Comparison of ENCODE assay signal across 9 mouse cellular contexts in genomic region chr8:107133881-107134280, GRCm38 (mm10). TPM values are rescaled to one million over a fixed set of nuclear protein-coding genes. Genes with fewer than 3 reads are reported as not detected.
DNase-seq lines count a peak whose midpoint lies in the region; ATAC-seq and TF ChIP-seq lines count a peak whose summit lies in the region.
"Had no signal": no experiment of that assay in that cellular context is flagged by ENCODE, and none has a peak within 500 bp of the region (broad histone marks: within the 10 kb centered on the region; RNA-seq: fewer than 3 reads in every experiment).

No protein-coding gene starts in this region.

- H3K27ac ChIP-seq in heart, embryonic 13.5 days (replicated peaks), result peak overlapping the region; percentile 78
- peak overlapping the region; percentile 81 for H3K27ac ChIP-seq in ES-Bruce4 (ENCODE audit: insufficient read depth, low read length)
- H3K27ac ChIP-seq in brown adipose tissue, adult 24 weeks (replicated peaks; ENCODE audit: low read depth, low read length), result peak overlapping the region; percentile 37
- H3K27ac ChIP-seq: hindbrain, embryonic 12.5 days had no signal

- no peaks in the 10 kb centered on the region for H3K9me3 ChIP-seq in heart, embryonic 13.5 days
- H3K9me3 ChIP-seq in ES-Bruce4 (replicated peaks; ENCODE audit: control insufficient read depth, insufficient read depth, low read length, poor library complexity, severe bottlenecking), result no peaks in the 10 kb centered on the region
- H3K9me3 ChIP-seq: hindbrain, embryonic 12.5 days had no signal

- H3K4me1 ChIP-seq in heart, embryonic 13.5 days, result peaks cover 38% of the 10 kb centered on the region
- H3K4me1 ChIP-seq in ES-Bruce4 (ENCODE audit: control insufficient read depth, insufficient read depth, low read length), result peaks cover 3% of the 10 kb centered on the region
- peaks cover 30% of the 10 kb centered on the region for H3K4me1 ChIP-seq in brown adipose tissue, adult 24 weeks (ENCODE audit: control insufficient read depth, insufficient read depth, insufficient read length, low read length)

- no peak for TF ChIP-seq CTCF in ES-Bruce4 (IDR thresholded peaks at IDR 0.05; ENCODE audit: low read depth, low read length)

- H3K9ac ChIP-seq in heart, embryonic 13.5 days, result peak overlapping the region; percentile 68
- peak overlapping the region; percentile 75 for H3K9ac ChIP-seq in ES-Bruce4 (ENCODE audit: low read depth, poor library complexity, severe bottlenecking)
- H3K9ac ChIP-seq: hindbrain, embryonic 12.5 days had no signal

- peak; percentile 41; the same call in 1 of the 2 replicates for TF ChIP-seq EP300 in ES-Bruce4 (IDR thresholded peaks at IDR 0.05; ENCODE audit: insufficient read depth, low read depth, low read length)

- peak; percentile 14 for TF ChIP-seq POLR2A in ES-Bruce4 (IDR thresholded peaks at IDR 0.05; ENCODE audit: insufficient read depth, low read length)

- no peaks in the 10 kb centered on the region for H3K36me3 ChIP-seq in heart, embryonic 13.5 days
- no peaks in the 10 kb centered on the region for H3K36me3 ChIP-seq in ES-Bruce4 (ENCODE audit: control insufficient read depth, insufficient read depth, low read length, poor library complexity, severe bottlenecking)
- H3K36me3 ChIP-seq: hindbrain, embryonic 12.5 days had no signal

- no peak for ATAC-seq in heart, embryonic 13.5 days (ENCODE audit: extremely low read depth, insufficient number of reproducible peaks, low FRiP score, low TSS enrichment)

- H3K27me3 ChIP-seq in heart, embryonic 13.5 days (replicated peaks), result no peaks in the 10 kb centered on the region
- no peaks in the 10 kb centered on the region for H3K27me3 ChIP-seq in ES-Bruce4 (ENCODE audit: control insufficient read depth, insufficient read depth, low read length, poor library complexity, severe bottlenecking)
- H3K27me3 ChIP-seq: hindbrain, embryonic 12.5 days had no signal

- H3K4me3 ChIP-seq in heart, embryonic 13.5 days, result no peak overlapping the region
- H3K4me3 ChIP-seq in ES-Bruce4 (ENCODE audit: low read depth, low read length), result peak overlapping the region; percentile 43
- peak overlapping the region; percentile 27; the same call in 1 of the 2 replicates for H3K4me3 ChIP-seq in brown adipose tissue, adult 24 weeks (ENCODE audit: insufficient read depth, low read depth, low read length)
- H3K4me3 ChIP-seq: hindbrain, embryonic 12.5 days had no signal

- WGBS in heart, embryonic 13.5 days, result 45% methylated on average over 6 of the region's 6 CpGs

- DNase-seq in heart, adult 9 months (ENCODE audit: low spot score in 2 of 2), result no peak
- DNase-seq in kidney, postnatal 36 days, result peak; percentile 65 to 72
- DNase-seq in embryo, embryonic 9.5 days (ENCODE audit: extremely low spot score), result no peak
- DNase-seq in testis, postnatal 14 days (ENCODE audit: low spot score), result no peak
- no peak for DNase-seq in layer of hippocampus, adult 8-10 months (ENCODE audit: low spot score in 2 of 2)

- H3K4me2 ChIP-seq in heart, embryonic 13.5 days, result no peak overlapping the region
- H3K4me2 ChIP-seq: hindbrain, embryonic 12.5 days had no signal

RNA-seq across cellular contexts. Expression of gene Cyb5b, which starts 16.6 kb away (rescaled TPM):
- polyA plus RNA-seq in heart, embryonic 13.5 days (2015; fragmentation: Nextera tagmentation; extraction: Ambion mirVana), result 58.9 and 60.2 TPM in 2 replicates
- polyA plus RNA-seq in ES-Bruce4 (2011; ENCODE audit: insufficient read depth, insufficient read length, low read depth, missing spikeins), result 102 and 105 TPM in 2 replicates
- 177 and 294 TPM in 2 replicates for polyA plus RNA-seq in brown adipose tissue, adult 24 weeks (2012; ENCODE audit: insufficient read depth, insufficient read length, missing spikeins)
- 100 to 1,000 TPM; 109 to 113 (median 111) TPM for total RNA-seq in layer of hippocampus, adult 8-10 months (2022)

RNA-seq across cellular contexts. Expression of gene Terf2, which starts 37.5 kb away (rescaled TPM):
- 9.9 and 10.7 TPM in 2 replicates for polyA plus RNA-seq in heart, embryonic 13.5 days (2015; fragmentation: Nextera tagmentation; extraction: Ambion mirVana)
- polyA plus RNA-seq in ES-Bruce4 (2011; ENCODE audit: insufficient read depth, insufficient read length, low read depth, missing spikeins), result 40.8 and 48.6 TPM in 2 replicates
- 6.7 and 9.0 TPM in 2 replicates for polyA plus RNA-seq in brown adipose tissue, adult 24 weeks (2012; ENCODE audit: insufficient read depth, insufficient read length, missing spikeins)
- 10 to 100 TPM; 33.5 to 41.3 (median 35.6) TPM for total RNA-seq in layer of hippocampus, adult 8-10 months (2022)

Comparison
In these comparisons a context has a peak if more than half of its experiments do, and no peak if none do; other contexts are left out.
1. DNase-seq: peak in kidney, postnatal 36 days (2 of 2); none in heart, adult 9 months (0 of 2), embryo, embryonic 9.5 days (single experiment), testis, postnatal 14 days (single experiment) and layer of hippocampus, adult 8-10 months (0 of 2).
2. Peak in every context shown above with its lines, with median percentiles within 50 percentile points of each other: H3K27ac ChIP-seq.